Mouse (Mus musculus) midbrain, embryonic 10.5 days (tissue): ENCODE measurements around the gene Clk3. TPM values are rescaled to one million over a fixed set of nuclear protein-coding genes. Genes with fewer than 3 reads are reported as not detected.

ENCODE experiments used
- DNase-seq: peaks from one replicate; pipeline ENCODE4 v3.0.0-alpha.2; 2017; ENCODE audit warnings: low spot score
- H3K27ac ChIP-seq: fragments of 300-500 bp; sonication (generic); replicated peaks from 2 replicates; pipeline ENCODE4 v1.5.1; 2016; ENCODE audit warnings: mild to moderate bottlenecking
- H3K27me3 ChIP-seq: fragments of 300-500 bp; sonication (generic); 2 replicates; pipeline ENCODE4 v1.6.1; 2016; ENCODE audit warnings: low read depth, mild to moderate bottlenecking; ENCODE audit not compliant: poor library complexity, severe bottlenecking
- H3K36me3 ChIP-seq: fragments of 300-500 bp; sonication (generic); 2 replicates; pipeline ENCODE4 v1.6.1; 2016; ENCODE audit warnings: mild to moderate bottlenecking, moderate library complexity
- H3K4me1 ChIP-seq: fragments of 300-500 bp; sonication (generic); 2 replicates; pipeline ENCODE4 v1.6.1; 2016
- H3K4me3 ChIP-seq: fragments of 300-500 bp; sonication (generic); 2 replicates; pipeline ENCODE4 v1.5.1; 2016; ENCODE audit warnings: mild to moderate bottlenecking, moderate library complexity
- H3K9me3 ChIP-seq: fragments of 300-500 bp; sonication (generic); replicated peaks from 2 replicates; pipeline ENCODE4 v1.6.1; 2016; ENCODE audit warnings: mild to moderate bottlenecking
- WGBS: fragments of 180-500 bp; shearing (Covaris S2); methylation state at CpG from one replicate; pipeline ENCODE4 v1.1.7; 2016; 5-methylcytosine and 5-hydroxymethylcytosine counted together
- polyA plus RNA-seq: library from polyadenylated mRNA; unstranded; fragments of >200 nt; fragmentation: Nextera tagmentation; extraction: Ambion mirVana; gene quantifications from 2 replicates; pipeline ENCODE4 v1.2.1, GENCODE M21; 2016

Gene Clk3
- polyA plus RNA-seq, 1 experiment from 2014 or later, result 106 TPM

- Histone ChIP-seq H3K27me3 (no peaks in the 10 kb centered on the region), H3K27ac (no peak overlapping the region), H3K36me3 (peaks cover 66% of the 10 kb centered on the region), H3K4me3 (no peak overlapping the region), H3K9me3 (no peaks in the 10 kb centered on the region), H3K4me1 (peaks cover 33% of the 10 kb centered on the region)
- 91% methylated on average over 9 of the region's 9 CpGs for WGBS
- DNase-seq, result no peak
Measured at GRCm38 (mm10) chr9:57800325-57800975, 34.8 kb upstream of the Clk3 start.

- 35% methylated on average over 10 of the region's 10 CpGs for WGBS
- Histone ChIP-seq H3K9me3 (no peaks in the 10 kb centered on the region), H3K4me1 (peaks cover 30% of the 10 kb centered on the region), H3K27ac (peak overlapping the region; percentile 7), H3K36me3 (peaks cover 80% of the 10 kb centered on the region), H3K4me3 (no peak overlapping the region), H3K27me3 (no peaks in the 10 kb centered on the region)
- DNase-seq, result no peak
Measured at GRCm38 (mm10) chr9:57798725-57799253, 33.1 kb upstream of the Clk3 start.

- WGBS, result 95% methylated on average over 8 of the region's 8 CpGs
- Histone ChIP-seq H3K9me3 (no peaks in the 10 kb centered on the region), H3K4me3 (no peak overlapping the region), H3K27ac (no peak overlapping the region), H3K27me3 (no peaks in the 10 kb centered on the region), H3K4me1 (peaks cover 17% of the 10 kb centered on the region), H3K36me3 (peaks cover 90% of the 10 kb centered on the region)
- DNase-seq, result no peak
Measured at GRCm38 (mm10) chr9:57797456-57797855, 31.8 kb upstream of the Clk3 start.

- Histone ChIP-seq H3K9me3 (no peaks in the 10 kb centered on the region), H3K27me3 (no peaks in the 10 kb centered on the region), H3K4me1 (no peaks in the 10 kb centered on the region), H3K4me3 (no peak overlapping the region), H3K36me3 (peaks cover 77% of the 10 kb centered on the region), H3K27ac (no peak overlapping the region)
- DNase-seq, result no peak
- whole genome bisulfite sequencing, result 90% methylated on average over 3 of the region's 3 CpGs
Measured at GRCm38 (mm10) chr9:57789733-57790132, 24.1 kb upstream of the Clk3 start.

GRCm38 (mm10) chr9:57782656-57783055 lies 17.0 kb upstream of the Clk3 start:
- no peaks in the 10 kb centered on the region for H3K27me3 ChIP-seq
- 92% methylated on average over 3 of the region's 3 CpGs for WGBS
- peaks cover 20% of the 10 kb centered on the region for H3K36me3 ChIP-seq

GRCm38 (mm10) chr9:57775736-57776135 lies 10.1 kb upstream of the Clk3 start:
- Histone ChIP-seq H3K4me1 (peaks cover 15% of the 10 kb centered on the region), H3K27me3 (no peaks in the 10 kb centered on the region), H3K9me3 (no peaks in the 10 kb centered on the region), H3K36me3 (peaks cover 5% of the 10 kb centered on the region; the same call in 1 of the 2 replicates), H3K4me3 (no peak overlapping the region), H3K27ac (peak overlapping the region; percentile 55)
- WGBS, result 70% methylated on average over 4 of the region's 4 CpGs
- no peak for DNase-seq

More at GRCm38 (mm10) chr9:57782656-57783055, 17.0 kb upstream of the Clk3 start:
- no peak for DNase-seq
- Histone ChIP-seq H3K27ac (no peak overlapping the region), H3K9me3 (no peaks in the 10 kb centered on the region), H3K4me3 (no peak overlapping the region), H3K4me1 (no peaks in the 10 kb centered on the region)

- no peaks in the 10 kb centered on the region for H3K27me3 ChIP-seq
- peaks cover 15% of the 10 kb centered on the region for H3K4me1 ChIP-seq
- 76% methylated on average over 5 of the region's 5 CpGs for WGBS
- peaks cover 5% of the 10 kb centered on the region; the same call in 1 of the 2 replicates for H3K36me3 ChIP-seq
- no peak overlapping the region for H3K4me3 ChIP-seq
- no peak overlapping the region for H3K27ac ChIP-seq
- DNase-seq, result no peak
- H3K9me3 ChIP-seq, result no peaks in the 10 kb centered on the region
Measured at GRCm38 (mm10) chr9:57775026-57775425, 9.4 kb upstream of the Clk3 start.

GRCm38 (mm10) chr9:57774168-57774567 lies 8.5 kb upstream of the Clk3 start:
- 8% methylated on average over 1 of the region's 1 CpGs for WGBS
- no peak overlapping the region for H3K4me3 ChIP-seq
- H3K9me3 ChIP-seq, result no peaks in the 10 kb centered on the region
- H3K4me1 ChIP-seq, result peaks cover 15% of the 10 kb centered on the region
- DNase-seq, result no peak
- peaks cover 5% of the 10 kb centered on the region; the same call in 1 of the 2 replicates for H3K36me3 ChIP-seq
- H3K27me3 ChIP-seq, result no peaks in the 10 kb centered on the region
- no peak overlapping the region for H3K27ac ChIP-seq

- Histone ChIP-seq H3K4me1 (peaks cover 15% of the 10 kb centered on the region), H3K9me3 (no peaks in the 10 kb centered on the region), H3K36me3 (peaks cover 5% of the 10 kb centered on the region; the same call in 1 of the 2 replicates), H3K27ac (0 out of 2 replicates have a peak overlapping the region, but pooled peaks have one; percentile 67), H3K27me3 (no peaks in the 10 kb centered on the region), H3K4me3 (no peak overlapping the region)
- DNase-seq, result no peak
- 71% methylated on average over 3 of the region's 3 CpGs for WGBS
Measured at GRCm38 (mm10) chr9:57773754-57774153, 8.1 kb upstream of the Clk3 start.

- Histone ChIP-seq H3K4me3 (no peak overlapping the region), H3K27ac (no peak overlapping the region), H3K9me3 (no peaks in the 10 kb centered on the region), H3K4me1 (peaks cover 22% of the 10 kb centered on the region), H3K36me3 (no peaks in the 10 kb centered on the region), H3K27me3 (0 out of 2 replicates have a peak, but pooled peaks cover 11% of the 10 kb centered on the region)
- 91% methylated on average over 2 of the region's 2 CpGs for WGBS
- no peak for DNase-seq
Measured at GRCm38 (mm10) chr9:57770836-57771235, 5.2 kb upstream of the Clk3 start.

- H3K9me3 ChIP-seq, result no peaks in the 10 kb centered on the region
- WGBS, result 96% methylated on average over 1 of the region's 1 CpGs
- H3K27me3 ChIP-seq, result 0 out of 2 replicates have a peak, but pooled peaks cover 11% of the 10 kb centered on the region
- DNase-seq, result no peak
- peaks cover 23% of the 10 kb centered on the region for H3K4me1 ChIP-seq
- H3K36me3 ChIP-seq, result no peaks in the 10 kb centered on the region
- H3K4me3 ChIP-seq, result no peak overlapping the region
- 0 out of 2 replicates have a peak overlapping the region, but pooled peaks have one; percentile 13 for H3K27ac ChIP-seq
Measured at GRCm38 (mm10) chr9:57770214-57770613, 4.6 kb upstream of the Clk3 start.

GRCm38 (mm10) chr9:57769539-57770069 lies 3.9 kb upstream of the Clk3 start:
- H3K4me1 ChIP-seq, result peaks cover 23% of the 10 kb centered on the region
- H3K27ac ChIP-seq, result 0 out of 2 replicates have a peak overlapping the region, but pooled peaks have one; percentile 13
- H3K36me3 ChIP-seq, result no peaks in the 10 kb centered on the region
- WGBS, result 78% methylated on average over 2 of the region's 2 CpGs
- DNase-seq, result no peak
- no peak overlapping the region for H3K4me3 ChIP-seq
- 0 out of 2 replicates have a peak, but pooled peaks cover 11% of the 10 kb centered on the region for H3K27me3 ChIP-seq
- H3K9me3 ChIP-seq, result no peaks in the 10 kb centered on the region

- Histone ChIP-seq H3K9me3 (no peaks in the 10 kb centered on the region), H3K4me3 (no peak overlapping the region), H3K4me1 (peaks cover 40% of the 10 kb centered on the region), H3K27me3 (0 out of 2 replicates have a peak, but pooled peaks cover 11% of the 10 kb centered on the region), H3K27ac (no peak overlapping the region), H3K36me3 (no peaks in the 10 kb centered on the region)
- no peak for DNase-seq
- 91% methylated on average over 4 of the region's 4 CpGs for WGBS
Measured at GRCm38 (mm10) chr9:57767231-57767630, 1.6 kb upstream of the Clk3 start.
